Mouse (Mus musculus) left cerebral cortex, adult 11 months (tissue): ENCODE data around the gene Cnp.
A peak's percentile ranks its signal among the peaks of the same experiment; 100 is the strongest.
"Not testable (repeated sequence)": the region's sequence is repeated elsewhere in the genome, so short reads cannot be mapped to it uniquely, and the experiment has no call there.

Experiments used
- DNase-seq: peaks from one replicate; pipeline ENCODE4 v3.0.0; 2022; ENCODE audit warnings: low spot score

The Cnp gene

DNA sequence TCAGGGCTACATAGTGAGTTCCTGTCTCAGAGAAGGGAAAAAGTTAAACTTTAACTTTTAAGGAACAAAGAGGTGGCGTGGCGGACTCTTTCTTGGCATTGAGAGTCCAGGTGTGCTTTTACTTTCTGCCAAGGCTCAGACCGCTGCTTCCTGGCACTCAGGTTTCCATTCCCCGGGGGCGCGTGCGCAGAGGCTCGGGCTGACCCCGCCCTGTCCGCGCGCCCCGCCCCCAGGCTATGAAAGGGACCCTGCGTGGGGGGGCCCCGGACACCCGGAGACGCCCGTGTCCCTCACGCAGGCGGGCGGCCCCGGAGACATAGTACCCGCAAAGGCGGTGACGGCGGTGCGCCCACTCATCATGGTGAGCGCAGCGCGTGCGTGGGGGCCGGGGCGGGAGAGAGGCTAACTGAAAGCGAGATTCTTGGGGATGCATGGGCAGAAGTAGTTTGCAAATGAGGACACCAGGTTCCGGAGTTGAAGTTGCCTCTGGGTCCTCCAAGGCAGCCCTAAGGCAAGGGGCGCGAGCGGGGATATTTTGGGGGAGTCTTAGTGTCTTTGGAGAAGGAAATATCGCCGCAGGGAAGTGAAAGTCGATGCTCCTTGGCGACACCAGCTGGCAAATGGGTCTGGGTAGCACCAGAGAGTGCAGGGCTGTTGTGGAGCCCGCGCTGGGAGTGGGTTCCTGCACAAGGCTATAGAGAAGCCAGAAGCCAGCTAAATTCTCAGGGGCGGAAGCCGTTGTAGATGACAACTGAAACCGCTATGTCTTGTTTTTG is at the start of gene Cnp:
TSS of gene Cnp (plus strand) at position 197 of the 776 bp plus-strand sequence.
- peak; percentile 54 for DNase-seq

GRCm38 (mm10) chr11:100524987-100525630 is 49.6 kb upstream of the Cnp start:
- no peak for DNase-seq

DNA sequence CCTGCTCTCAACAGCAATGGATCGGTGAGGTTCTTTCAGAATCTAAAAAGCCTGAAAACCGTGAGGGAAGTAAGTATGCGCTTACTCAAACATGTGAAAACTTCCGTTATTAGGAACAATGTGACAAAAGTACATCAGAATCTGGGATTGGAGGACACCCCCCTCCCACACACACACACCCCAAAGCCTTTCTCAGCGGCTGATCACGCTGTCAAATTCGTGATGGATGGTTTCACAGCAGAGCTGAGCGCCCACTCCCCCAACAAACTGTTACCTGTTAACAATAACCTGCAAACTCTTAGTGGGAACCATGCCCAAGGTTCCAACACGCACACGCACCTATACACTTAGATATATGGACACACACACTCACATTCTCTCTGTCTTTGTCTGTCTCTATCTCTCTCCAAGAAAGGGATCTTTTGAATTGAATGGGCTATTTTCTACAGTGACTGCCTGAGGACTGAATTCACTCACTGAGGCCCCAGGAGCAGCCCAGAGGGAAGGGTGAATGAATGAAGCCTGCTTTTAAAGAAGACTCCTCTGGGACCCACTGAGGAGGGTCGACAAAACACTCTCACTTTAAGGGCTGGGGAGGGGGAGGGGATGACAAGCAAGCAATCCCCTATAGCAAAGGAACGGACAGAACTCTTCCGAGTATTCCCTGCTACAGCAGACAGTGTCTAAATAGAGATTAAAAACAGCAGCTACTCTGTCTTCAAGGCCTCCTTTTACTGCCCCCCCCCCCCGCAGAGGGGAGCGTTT is 48.5 kb upstream of the Cnp start:
- no peak for DNase-seq

DNA sequence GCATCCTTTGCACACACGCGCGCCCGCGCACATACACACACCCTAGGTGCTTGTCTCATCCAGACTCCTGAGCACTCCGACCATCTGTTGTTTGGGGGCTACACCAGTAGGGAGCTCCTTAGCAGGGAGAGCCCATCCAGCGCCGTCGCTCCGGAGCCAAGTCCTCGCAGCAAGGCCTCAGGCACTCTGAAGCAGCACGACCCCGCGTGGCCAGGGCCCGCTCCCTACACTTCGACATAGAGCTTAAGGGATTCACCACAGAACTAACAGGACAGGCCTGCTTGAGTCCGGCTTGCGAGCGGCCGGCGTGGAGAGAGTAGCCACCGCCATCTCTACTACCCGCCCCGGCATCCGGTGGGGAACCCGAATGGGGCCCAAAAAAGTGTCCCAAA is 47.6 kb upstream of the Cnp start:
- peak; percentile 42 for DNase-seq

GRCm38 (mm10) chr11:100527458-100528374 is 47.0 kb upstream of the Cnp start, which contains the start of gene Acly:
Acly (minus strand) TSS chr11:100528000.
- DNase-seq = peak; percentile 97

DNA sequence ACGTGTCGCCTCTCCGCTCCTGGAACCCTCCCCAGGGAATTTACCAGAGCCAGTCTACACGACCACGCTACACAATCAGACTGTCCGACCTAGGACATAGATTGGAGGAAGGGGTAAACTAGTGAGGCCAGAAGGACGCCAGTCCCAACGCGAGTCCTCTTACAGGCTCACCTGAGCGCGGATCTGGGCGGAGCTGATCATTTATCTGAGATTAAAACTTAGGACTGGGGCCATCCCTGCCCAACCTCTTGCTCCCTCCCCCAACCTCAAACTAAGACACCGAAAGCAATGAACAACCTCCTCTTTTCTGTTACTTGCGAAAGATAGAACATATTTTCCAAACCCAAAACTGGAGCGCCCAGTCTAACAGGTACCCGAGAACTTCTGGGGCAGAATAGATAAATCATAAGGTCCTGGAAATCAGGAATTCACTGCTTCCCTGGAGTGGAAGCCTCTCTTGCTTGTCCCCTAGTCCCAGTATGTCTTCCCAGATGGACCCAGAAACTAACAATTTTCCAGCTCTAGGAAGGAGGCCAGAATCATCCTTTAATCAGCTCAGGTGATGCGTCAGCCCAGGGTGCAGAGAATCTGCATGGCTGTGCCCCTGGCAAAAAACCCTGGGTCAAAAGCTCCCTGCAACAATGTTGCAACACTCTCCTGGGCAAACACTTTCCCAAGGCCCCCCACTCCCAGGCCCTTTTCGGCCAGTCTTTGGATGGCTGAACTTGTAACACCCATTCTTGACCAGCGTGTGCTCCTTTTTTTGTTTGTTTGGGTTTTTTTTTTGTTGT is 46.1 kb upstream of the Cnp start:
- peak; percentile 29 for DNase-seq

DNA sequence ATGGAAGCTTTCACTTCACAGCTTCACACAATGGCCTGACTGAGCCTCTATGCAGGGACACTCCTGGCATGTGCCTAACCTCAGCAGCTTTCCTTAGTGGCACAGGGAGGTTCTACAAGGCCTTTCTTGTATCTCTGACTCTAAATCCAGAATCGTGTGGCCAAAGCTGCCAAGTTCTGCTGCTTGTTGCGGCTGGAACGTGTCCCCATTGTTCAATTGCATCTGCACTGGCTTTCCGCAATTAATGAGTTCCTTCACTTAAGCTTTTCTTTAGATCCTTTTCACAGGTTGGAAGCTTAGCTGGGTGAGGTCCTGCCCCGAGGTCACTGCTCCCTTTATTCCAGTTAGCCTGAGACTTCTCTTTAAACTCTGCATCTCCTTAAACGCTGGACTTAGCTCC is 40.8 kb upstream of the Cnp start:
- DNase-seq = no peak

GRCm38 (mm10) chr11:100534411-100534810 is 40.3 kb upstream of the Cnp start:
- DNase-seq = not testable (repeated sequence)

- DNase-seq = not testable (repeated sequence)
Observed at GRCm38 (mm10) chr11:100534821-100535220, 39.9 kb upstream of the Cnp start.

- no peak for DNase-seq
Observed at GRCm38 (mm10) chr11:100535996-100536395, 38.7 kb upstream of the Cnp start.

GRCm38 (mm10) chr11:100536466-100536865 is 38.2 kb upstream of the Cnp start:
- DNase-seq = no peak

GRCm38 (mm10) chr11:100540966-100541365 is 33.7 kb upstream of the Cnp start:
- no peak for DNase-seq

GRCm38 (mm10) chr11:100541577-100541976 is 33.1 kb upstream of the Cnp start:
- no peak for DNase-seq

- DNase-seq = peak; percentile 74
Observed at GRCm38 (mm10) chr11:100544832-100545745, 29.6 kb upstream of the Cnp start, which contains the start of gene Ttc25. Ttc25 (plus strand) TSS chr11:100545607.

DNA sequence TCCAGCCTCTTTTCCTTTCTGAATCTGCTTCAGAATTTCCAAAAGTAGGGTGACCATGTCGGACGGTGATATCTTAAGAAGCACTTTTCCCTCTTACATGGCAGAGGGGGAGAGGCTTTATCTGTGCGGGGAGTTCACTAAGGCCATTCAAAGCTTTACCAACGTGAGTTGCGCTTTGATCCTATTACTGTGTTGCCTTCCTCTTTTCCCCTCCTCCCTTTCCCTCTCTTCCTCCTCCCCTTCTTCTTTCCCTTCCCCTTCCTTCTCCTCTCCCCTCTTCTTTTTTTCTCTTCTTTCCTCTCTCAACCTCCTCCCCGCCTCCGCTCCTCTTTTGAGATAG is 29.0 kb upstream of the Cnp start:
- no peak for DNase-seq

- no peak for DNase-seq
Observed at GRCm38 (mm10) chr11:100546955-100547354, 27.7 kb upstream of the Cnp start.

DNA sequence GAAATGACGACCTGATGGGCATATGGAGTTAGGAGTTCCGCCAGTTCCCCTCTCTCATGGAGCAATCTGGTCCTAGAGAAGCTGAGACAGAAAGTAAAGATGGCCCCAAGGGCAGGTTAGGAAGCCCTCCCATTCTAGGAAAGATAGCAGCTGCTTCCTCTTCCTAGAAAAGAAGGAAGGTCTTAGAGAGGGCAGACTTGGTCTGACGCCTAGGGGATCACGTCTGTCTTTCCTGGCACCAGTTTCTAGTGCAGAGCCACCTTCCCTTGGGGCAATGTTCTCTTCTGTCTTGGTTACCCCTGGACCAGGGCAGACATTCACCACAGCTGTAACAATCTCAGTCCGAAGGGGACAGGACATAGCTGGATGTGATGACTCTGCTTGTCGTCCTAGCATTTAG is 26.6 kb upstream of the Cnp start:
- DNase-seq = no peak

DNA sequence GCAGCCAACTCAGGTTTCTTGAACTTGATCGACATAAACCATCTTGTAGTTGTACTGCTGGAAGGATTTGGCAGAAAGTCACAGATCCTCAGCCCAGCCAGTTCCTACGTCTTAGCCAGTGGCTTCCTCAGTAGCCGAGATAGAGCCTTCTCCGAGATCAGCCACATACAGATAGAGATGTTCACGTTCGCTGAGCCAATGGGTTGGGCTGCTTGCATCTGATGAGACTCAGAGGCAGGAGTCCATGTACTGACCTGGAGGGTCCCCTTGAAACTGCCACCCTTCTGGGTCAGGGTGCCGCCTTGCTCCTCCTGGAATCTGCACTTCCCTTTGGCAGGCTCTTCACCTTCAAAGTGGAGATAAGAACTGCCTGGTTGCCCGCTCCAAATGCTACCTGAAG is 25.2 kb upstream of the Cnp start:
- DNase-seq = no peak

DNA sequence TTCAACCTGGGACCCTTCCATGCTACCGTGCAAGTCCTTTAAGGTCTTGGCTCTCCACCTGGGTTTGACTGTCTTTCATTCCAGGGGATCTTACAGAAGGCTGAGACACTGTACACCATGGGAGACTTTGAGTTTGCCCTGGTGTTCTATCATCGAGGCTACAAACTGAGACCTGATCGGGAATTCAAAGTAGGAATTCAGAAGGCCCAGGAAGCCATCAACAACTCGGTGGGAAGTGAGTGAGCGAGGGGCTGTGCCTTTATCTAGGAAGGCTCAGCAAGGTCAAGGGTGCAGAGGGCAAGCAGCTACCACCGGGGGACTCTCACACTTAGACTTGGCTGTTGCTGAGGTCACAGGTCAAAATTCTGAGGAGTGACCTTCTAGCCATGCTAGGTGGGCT is 24.6 kb upstream of the Cnp start:
- DNase-seq = no peak

DNA sequence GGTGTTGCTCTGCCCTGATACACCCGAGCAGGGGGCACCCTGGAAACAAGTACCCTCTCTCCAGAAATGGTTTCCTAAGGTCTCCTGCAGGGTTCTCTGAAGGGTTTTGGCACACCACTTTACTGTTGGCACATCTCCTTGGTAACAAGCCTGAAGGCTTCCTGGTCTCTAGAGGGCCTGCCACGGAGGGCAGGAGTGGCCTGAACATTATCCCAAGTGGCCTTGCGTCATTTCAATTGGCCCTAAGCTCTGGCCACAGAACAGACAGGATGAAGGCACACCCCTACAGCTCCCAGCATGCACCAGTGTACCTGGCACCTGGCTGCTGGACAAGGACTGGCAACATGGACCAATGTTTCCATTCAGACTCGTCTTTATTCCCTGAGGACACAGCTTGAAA is 21.9 kb upstream of the Cnp start:
- no peak for DNase-seq
